Mouse (Mus musculus): ENCODE measurements around the gene Gpr108.

Gpr108 gene

DNA sequence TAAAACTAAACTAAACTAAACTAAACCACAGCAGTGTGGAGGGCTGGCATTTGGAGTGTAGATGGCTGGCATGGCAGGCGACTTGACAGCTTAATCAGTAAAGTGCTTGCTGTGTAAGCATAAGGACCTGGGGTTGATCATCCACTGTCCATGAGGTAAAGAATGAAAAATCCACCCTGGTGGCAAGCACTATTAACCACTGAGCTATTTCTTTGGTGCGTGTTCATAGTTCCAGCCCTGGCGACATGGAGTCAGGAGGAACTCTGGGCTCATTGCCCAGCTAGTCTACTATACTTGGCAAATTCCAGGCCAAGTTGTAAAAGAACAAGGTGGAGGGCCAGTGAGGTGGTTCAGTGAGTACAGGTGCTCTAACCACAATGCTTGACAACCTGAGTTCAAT is 40.3 kb downstream of the Gpr108 start:
- H3K27me3 ChIP-seq (ENCODE audit: insufficient read depth, low read length), result peaks cover 15% of the 10 kb centered on the region
- H3K4me3 ChIP-seq (replicated peaks; ENCODE audit: low read length), result no peak overlapping the region
- peaks cover 5% of the 10 kb centered on the region; the same call in 1 of the 2 replicates for H3K9me3 ChIP-seq (ENCODE audit: low read length)
- TF ChIP-seq NANOG (IDR thresholded peaks at IDR 0.05; ENCODE audit: borderline replicate concordance, low read length) (no peak), POU5F1 (IDR thresholded peaks at IDR 0.05; ENCODE audit: borderline replicate concordance, low read length) (no peak), CTCF (conservative IDR thresholded peaks at IDR 0.05; ENCODE audit: low read length) (no peak)
- H3K4me1 ChIP-seq (replicated peaks; ENCODE audit: low read depth, low read length), result peaks cover 13% of the 10 kb centered on the region
- H3K36me3 ChIP-seq (ENCODE audit: insufficient read depth, low read length), result no peaks in the 10 kb centered on the region

- no peak overlapping the region for H3K4me3 ChIP-seq (replicated peaks; ENCODE audit: low read length)
- no peaks in the 10 kb centered on the region for H3K36me3 ChIP-seq (ENCODE audit: insufficient read depth, low read length)
- no peak for TF ChIP-seq POU5F1 (IDR thresholded peaks at IDR 0.05; ENCODE audit: borderline replicate concordance, low read length)
- no peak for TF ChIP-seq CTCF (conservative IDR thresholded peaks at IDR 0.05; ENCODE audit: low read length)
- TF ChIP-seq NANOG (IDR thresholded peaks at IDR 0.05; ENCODE audit: borderline replicate concordance, low read length), result no peak
- H3K9me3 ChIP-seq (ENCODE audit: low read length), result peaks cover 5% of the 10 kb centered on the region; the same call in 1 of the 2 replicates
- peaks cover 4% of the 10 kb centered on the region; the same call in 1 of the 2 replicates for H3K27me3 ChIP-seq (ENCODE audit: insufficient read depth, low read length)
- H3K4me1 ChIP-seq (replicated peaks; ENCODE audit: low read depth, low read length), result peaks cover 5% of the 10 kb centered on the region; the same call in 1 of the 2 replicates
Observed at GRCm38 (mm10) chr17:57201841-57202724, 46.2 kb downstream of the Gpr108 start.

GRCm38 (mm10) chr17:57198252-57198651 is 50.0 kb downstream of the Gpr108 start:
- Histone ChIP-seq H3K36me3 (ENCODE audit: insufficient read depth, low read length) (no peaks in the 10 kb centered on the region), H3K4me3 (replicated peaks; ENCODE audit: low read length) (no peak overlapping the region), H3K4me1 (replicated peaks; ENCODE audit: low read depth, low read length) (no peaks in the 10 kb centered on the region), H3K9me3 (ENCODE audit: low read length) (no peaks in the 10 kb centered on the region), H3K27me3 (ENCODE audit: insufficient read depth, low read length) (peaks cover 5% of the 10 kb centered on the region; the same call in 1 of the 2 replicates)
- TF ChIP-seq NANOG (IDR thresholded peaks at IDR 0.05; ENCODE audit: borderline replicate concordance, low read length) (no peak), CTCF (conservative IDR thresholded peaks at IDR 0.05; ENCODE audit: low read length) (no peak), POU5F1 (IDR thresholded peaks at IDR 0.05; ENCODE audit: borderline replicate concordance, low read length) (no peak)

GRCm38 (mm10) chr17:57195326-57196010 is 52.8 kb downstream of the Gpr108 start:
- Histone ChIP-seq H3K4me1 (replicated peaks; ENCODE audit: low read depth, low read length) (0 out of 2 replicates have a peak, but pooled peaks cover 2% of the 10 kb centered on the region), H3K4me3 (replicated peaks; ENCODE audit: low read length) (no peak overlapping the region), H3K9me3 (ENCODE audit: low read length) (no peaks in the 10 kb centered on the region), H3K36me3 (ENCODE audit: insufficient read depth, low read length) (no peaks in the 10 kb centered on the region), H3K27me3 (ENCODE audit: insufficient read depth, low read length) (peaks cover 5% of the 10 kb centered on the region; the same call in 1 of the 2 replicates)
- no peak for TF ChIP-seq CTCF (conservative IDR thresholded peaks at IDR 0.05; ENCODE audit: low read length)

GRCm38 (mm10) chr17:57194771-57195170 is 53.5 kb downstream of the Gpr108 start:
- TF ChIP-seq NANOG (IDR thresholded peaks at IDR 0.05; ENCODE audit: borderline replicate concordance, low read length) (no peak), POU5F1 (IDR thresholded peaks at IDR 0.05; ENCODE audit: borderline replicate concordance, low read length) (no peak), CTCF (conservative IDR thresholded peaks at IDR 0.05; ENCODE audit: low read length) (no peak)
- H3K9me3 ChIP-seq (ENCODE audit: low read length), result no peaks in the 10 kb centered on the region
- H3K4me3 ChIP-seq (replicated peaks; ENCODE audit: low read length), result no peak overlapping the region
- peaks cover 8% of the 10 kb centered on the region for H3K27me3 ChIP-seq (ENCODE audit: insufficient read depth, low read length)
- no peaks in the 10 kb centered on the region for H3K36me3 ChIP-seq (ENCODE audit: insufficient read depth, low read length)
- 0 out of 2 replicates have a peak, but pooled peaks cover 3% of the 10 kb centered on the region for H3K4me1 ChIP-seq (replicated peaks; ENCODE audit: low read depth, low read length)

DNA sequence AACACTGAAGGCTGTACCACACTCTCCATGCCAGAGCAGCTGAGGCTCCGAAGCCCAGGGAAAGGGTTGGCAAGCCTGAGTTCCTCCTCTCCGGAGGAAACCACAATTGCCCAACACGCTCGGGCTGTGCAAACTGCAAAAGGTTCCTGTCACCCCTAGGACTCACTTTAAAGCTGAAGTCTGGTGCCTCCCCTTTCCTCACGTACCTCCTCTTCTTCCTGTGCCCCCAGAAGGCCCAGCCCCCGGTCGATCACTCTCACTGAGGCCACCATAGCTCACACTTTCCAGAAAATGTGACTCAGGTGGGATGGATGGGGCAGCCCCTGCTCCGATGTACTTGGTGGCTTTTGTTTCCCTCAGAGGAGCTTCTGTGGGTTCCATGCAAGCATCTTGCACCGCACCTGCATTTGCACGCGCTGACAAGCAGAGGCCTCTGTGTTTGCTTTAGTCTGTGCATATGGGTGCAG is 54.2 kb downstream of the Gpr108 start, which contains the start of gene Tnfsf14:
TSS of gene Tnfsf14 (minus strand) at position 137 of the 467 bp plus-strand sequence.
- Histone ChIP-seq H3K27me3 (ENCODE audit: insufficient read depth, low read length) (peaks cover 12% of the 10 kb centered on the region), H3K9me3 (ENCODE audit: low read length) (no peaks in the 10 kb centered on the region), H3K4me1 (replicated peaks; ENCODE audit: low read depth, low read length) (0 out of 2 replicates have a peak, but pooled peaks cover 3% of the 10 kb centered on the region), H3K4me3 (replicated peaks; ENCODE audit: low read length) (no peak within 1 kb of the TSS), H3K36me3 (ENCODE audit: insufficient read depth, low read length) (no peaks in the 10 kb centered on the region)
- TF ChIP-seq CTCF (conservative IDR thresholded peaks at IDR 0.05; ENCODE audit: low read length) (no peak), POU5F1 (IDR thresholded peaks at IDR 0.05; ENCODE audit: borderline replicate concordance, low read length) (no peak), NANOG (IDR thresholded peaks at IDR 0.05; ENCODE audit: borderline replicate concordance, low read length) (no peak)

DNA sequence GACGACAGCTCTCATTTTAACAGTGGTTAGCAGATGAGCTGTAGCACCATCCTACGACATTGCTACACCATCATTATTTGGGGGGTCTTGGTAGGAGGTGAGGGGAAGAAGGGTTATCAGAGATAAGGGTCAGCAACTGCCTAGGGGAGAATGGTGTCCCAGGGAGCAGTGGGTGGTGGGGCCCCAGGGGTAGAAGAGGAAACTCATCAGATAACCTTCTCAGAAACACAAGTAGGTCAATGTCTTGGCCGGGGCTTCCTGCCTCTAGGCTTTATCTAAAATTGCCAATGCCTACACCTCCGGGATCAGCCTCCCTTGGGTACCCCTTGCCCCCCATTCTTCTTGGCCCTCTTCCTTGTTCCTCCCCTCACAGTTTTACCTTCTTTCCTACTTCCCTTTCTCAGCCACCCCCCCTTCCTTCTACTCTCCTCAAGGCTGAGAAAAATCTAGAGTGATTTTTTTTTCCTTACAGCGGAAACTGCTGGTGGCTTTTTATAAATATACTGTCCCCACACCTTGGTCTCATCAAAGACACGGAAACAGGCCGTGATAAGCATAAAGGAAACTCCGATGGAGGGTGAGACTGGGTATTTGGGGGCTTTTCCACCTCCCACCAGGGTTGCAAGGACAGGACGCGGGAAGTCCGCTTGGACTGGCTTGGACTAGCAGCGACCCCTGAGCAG is 59.6 kb downstream of the Gpr108 start:
- Histone ChIP-seq H3K36me3 (ENCODE audit: insufficient read depth, low read length) (no peaks in the 10 kb centered on the region), H3K4me3 (replicated peaks; ENCODE audit: low read length) (no peak overlapping the region), H3K4me1 (replicated peaks; ENCODE audit: low read depth, low read length) (0 out of 2 replicates have a peak, but pooled peaks cover 3% of the 10 kb centered on the region), H3K9me3 (ENCODE audit: low read length) (no peaks in the 10 kb centered on the region), H3K27me3 (ENCODE audit: insufficient read depth, low read length) (peaks cover 14% of the 10 kb centered on the region)
- TF ChIP-seq NANOG (IDR thresholded peaks at IDR 0.05; ENCODE audit: borderline replicate concordance, low read length), result no peak
- TF ChIP-seq CTCF (conservative IDR thresholded peaks at IDR 0.05; ENCODE audit: low read length), result no peak
- no peak for TF ChIP-seq POU5F1 (IDR thresholded peaks at IDR 0.05; ENCODE audit: borderline replicate concordance, low read length)

- H3K4me3 ChIP-seq (replicated peaks; ENCODE audit: low read length), result no peak overlapping the region
- TF ChIP-seq POU5F1 (IDR thresholded peaks at IDR 0.05; ENCODE audit: borderline replicate concordance, low read length) (no peak), CTCF (conservative IDR thresholded peaks at IDR 0.05; ENCODE audit: low read length) (no peak), NANOG (IDR thresholded peaks at IDR 0.05; ENCODE audit: borderline replicate concordance, low read length) (no peak)
- no peaks in the 10 kb centered on the region for H3K36me3 ChIP-seq (ENCODE audit: insufficient read depth, low read length)
- H3K4me1 ChIP-seq (replicated peaks; ENCODE audit: low read depth, low read length), result peaks cover 6% of the 10 kb centered on the region; the same call in 1 of the 2 replicates
- peaks cover 5% of the 10 kb centered on the region for H3K9me3 ChIP-seq (ENCODE audit: low read length)
- H3K27me3 ChIP-seq (ENCODE audit: insufficient read depth, low read length), result peaks cover 14% of the 10 kb centered on the region
Observed at GRCm38 (mm10) chr17:57185641-57186040, 62.6 kb downstream of the Gpr108 start.

All from E14TG2a.4 (cell line).